Comparison of ENCODE assay signal across 8 mouse cellular contexts in genomic region chr15:7397446-7397817, GRCm38 (mm10). TPM values are rescaled to one million over a fixed set of nuclear protein-coding genes. Genes with fewer than 3 reads are reported as not detected.
A peak's percentile ranks its signal among the peaks of the same experiment; 100 is the strongest.
DNase-seq lines count a peak whose midpoint lies in the region; ATAC-seq and TF ChIP-seq lines count a peak whose summit lies in the region.

No protein-coding gene starts in this region.

- WGBS in thymus, adult 2 months: 13% methylated on average over 8 of the region's 8 CpGs
- 2% methylated on average over 8 of the region's 8 CpGs for WGBS in hindbrain, embryonic 11.5 days
- 2% methylated on average over 8 of the region's 8 CpGs for WGBS in lung, embryonic 16.5 days

- no peaks in the 10 kb centered on the region for H3K4me1 ChIP-seq in thymus, adult 2 months (replicated peaks; ENCODE audit: control insufficient read depth, insufficient read depth, low read length)
- H3K4me1 ChIP-seq in hindbrain, embryonic 11.5 days (replicated peaks; ENCODE audit: control insufficient read depth, insufficient read depth, low read length): no peaks in the 10 kb centered on the region; the same call in 1 of the 2 replicates
- peaks cover 8% of the 10 kb centered on the region for H3K4me1 ChIP-seq in lung, embryonic 16.5 days (replicated peaks; ENCODE audit: control insufficient read depth, insufficient read depth, low read length)

- no peak for DNase-seq in thymus, adult 2 months
- no peak for DNase-seq in thymus, postnatal 10 days (ENCODE audit: low spot score in 2 of 2)
- DNase-seq in hindbrain, embryonic 11.5 days (ENCODE audit: low spot score): no peak
- DNase-seq in right cerebral cortex, postnatal 25 days: no peak
- DNase-seq in urinary bladder, adult 2 months (ENCODE audit: low spot score): no peak
- DNase-seq in cerebellum, adult 18-20 months: no peak
- no peak for DNase-seq in left cerebral cortex, postnatal 14 days (ENCODE audit: low spot score in 2 of 2)

- peak overlapping the region; percentile 48 for H3K9ac ChIP-seq in hindbrain, embryonic 11.5 days (ENCODE audit: low read depth, low read length)
- H3K9ac ChIP-seq in lung, embryonic 16.5 days (ENCODE audit: low read length): peak overlapping the region; percentile 72

- no peaks in the 10 kb centered on the region for H3K9me3 ChIP-seq in hindbrain, embryonic 11.5 days (ENCODE audit: control insufficient read depth, low read length)
- H3K9me3 ChIP-seq in lung, embryonic 16.5 days (ENCODE audit: control insufficient read depth, low read length): peaks cover 3% of the 10 kb centered on the region; the same call in 1 of the 2 replicates

- intact Hi-C loops in left cerebral cortex, postnatal 14 days (cut with DNase I): no loop called here

- H3K27me3 ChIP-seq in thymus, adult 2 months (ENCODE audit: control insufficient read depth, insufficient read depth, low read length): peaks cover 5% of the 10 kb centered on the region
- no peaks in the 10 kb centered on the region for H3K27me3 ChIP-seq in hindbrain, embryonic 11.5 days (ENCODE audit: control insufficient read depth, insufficient read depth, low read length)
- no peaks in the 10 kb centered on the region for H3K27me3 ChIP-seq in lung, embryonic 16.5 days (ENCODE audit: control insufficient read depth, insufficient read depth, low read depth, low read length)

- TF ChIP-seq CTCF in thymus, adult 2 months (IDR thresholded peaks at IDR 0.05; ENCODE audit: borderline replicate concordance, control insufficient read depth, extremely low read depth, insufficient read depth, low read length, poor library complexity): no peak

- no peak overlapping the region for H3K27ac ChIP-seq in thymus, adult 2 months (ENCODE audit: control insufficient read depth, insufficient read depth, low read length)
- no peak overlapping the region; the same call in 1 of the 2 replicates for H3K27ac ChIP-seq in hindbrain, embryonic 11.5 days (ENCODE audit: low read depth, low read length)
- peak overlapping the region; percentile 77 for H3K27ac ChIP-seq in lung, embryonic 16.5 days (ENCODE audit: low read length)

- peak; percentile 37 for ATAC-seq in hindbrain, embryonic 11.5 days (ENCODE audit: low FRiP score)
- ATAC-seq in lung, embryonic 16.5 days (ENCODE audit: low read depth): peak; percentile 65

- H3K4me3 ChIP-seq in thymus, adult 2 months (ENCODE audit: control insufficient read depth, insufficient read depth, low read length): peak overlapping the region; percentile 25; the same call in 1 of the 2 replicates
- peak overlapping the region; percentile 64 for H3K4me3 ChIP-seq in hindbrain, embryonic 11.5 days (ENCODE audit: low read depth, low read length)
- H3K4me3 ChIP-seq in lung, embryonic 16.5 days (ENCODE audit: low read length): peak overlapping the region; percentile 74

- TF ChIP-seq POLR2A in thymus, adult 2 months (IDR thresholded peaks at IDR 0.05; ENCODE audit: control insufficient read depth, extremely low read depth, insufficient read depth, low read length, poor library complexity): no peak

- H3K36me3 ChIP-seq in thymus, adult 2 months (ENCODE audit: control insufficient read depth, insufficient read depth, low read length): no peaks in the 10 kb centered on the region
- no peaks in the 10 kb centered on the region for H3K36me3 ChIP-seq in hindbrain, embryonic 11.5 days (ENCODE audit: control insufficient read depth, insufficient read depth, low read length)
- H3K36me3 ChIP-seq in lung, embryonic 16.5 days (ENCODE audit: control insufficient read depth, insufficient read depth, low read length): no peaks in the 10 kb centered on the region

- H3K4me2 ChIP-seq in hindbrain, embryonic 11.5 days (replicated peaks; ENCODE audit: low read depth, low read length): peak overlapping the region; percentile 98
- H3K4me2 ChIP-seq in lung, embryonic 16.5 days (ENCODE audit: low read depth, low read length): peak overlapping the region; percentile 91

RNA-seq across cellular contexts. Expression of gene Egflam, which starts 0.8 kb away (rescaled TPM):
- polyA plus RNA-seq in thymus, adult 2 months (2012; rRNA removed): 1.9 and 2.5 TPM in 2 replicates
- polyA plus RNA-seq in hindbrain, embryonic 11.5 days (2014; fragmentation: Nextera tagmentation; extraction: Ambion mirVana): 8.4 and 12.5 TPM in 2 replicates
- 32.7 and 33.3 TPM in 2 replicates for polyA plus RNA-seq in lung, embryonic 16.5 days (2015; fragmentation: Nextera tagmentation; extraction: Ambion mirVana)
- 10.4 and 14.7 TPM in 2 replicates for polyA plus RNA-seq in urinary bladder, adult 2 months (2012; rRNA removed)
- total RNA-seq in left cerebral cortex, postnatal 14 days (2021): 1 to 10 TPM; 5.9 to 7.2 TPM
